In the genomic region with DNA sequence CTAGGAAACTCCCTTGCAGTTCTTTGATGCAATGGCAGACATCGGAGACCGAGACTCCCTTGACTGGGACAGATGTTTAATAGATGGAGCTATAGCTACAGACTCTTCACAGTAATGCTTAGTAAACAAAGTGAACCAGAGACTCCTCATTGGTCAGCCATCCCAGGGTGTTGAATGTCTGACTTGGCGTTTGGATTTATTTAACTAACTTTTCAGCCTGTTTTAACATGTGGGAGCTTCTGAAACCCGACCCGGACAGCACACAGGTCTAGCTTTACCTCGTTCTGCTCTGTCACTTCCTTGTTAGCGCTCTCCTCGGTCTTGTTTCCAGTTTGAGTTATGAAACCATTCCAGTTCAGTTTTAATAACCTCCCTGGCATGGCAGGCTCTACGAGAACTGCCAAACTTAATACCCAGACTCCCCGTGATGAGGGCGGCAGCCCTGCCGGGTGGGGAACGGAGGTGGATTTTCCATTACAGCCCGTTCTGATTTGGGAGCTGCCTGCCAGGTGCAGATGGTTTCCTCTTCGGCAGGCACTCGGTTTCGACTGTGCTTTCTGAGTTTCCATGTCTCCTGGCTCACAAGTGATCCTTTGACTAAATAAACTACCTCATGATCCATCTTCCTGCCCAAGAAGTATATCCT, we compare ENCODE assay signal across 14 mouse cellular contexts.
A peak's percentile ranks its signal among the peaks of the same experiment; 100 is the strongest.
DNase-seq lines count a peak whose midpoint lies in the region; ATAC-seq and TF ChIP-seq lines count a peak whose summit lies in the region.
"Had no signal": no experiment of that assay in that cellular context is flagged by ENCODE, and none has a peak within 500 bp of the region (broad histone marks: within the 10 kb centered on the region; RNA-seq: fewer than 3 reads in every experiment).

No protein-coding gene starts in this region.

- H3K27ac ChIP-seq in neural tube, embryonic 11.5 days (ENCODE audit: low read depth, low read length) = no peak overlapping the region
- H3K27ac ChIP-seq in neural tube, embryonic 15.5 days (replicated peaks) = no peak overlapping the region
- H3K27ac ChIP-seq in intestine, postnatal 0 days (ENCODE audit: low read depth, low read length) = no peak overlapping the region
- H3K27ac ChIP-seq in stomach, embryonic 14.5 days (ENCODE audit: low read length) = no peak overlapping the region
- H3K27ac ChIP-seq: forebrain, embryonic 10.5 days; hindbrain, embryonic 15.5 days; liver, embryonic 14.5 days; midbrain, embryonic 12.5 days; neural tube, embryonic 13.5 days had no signal

- H3K36me3 ChIP-seq in neural tube, embryonic 11.5 days (ENCODE audit: control insufficient read depth, insufficient read depth, low read length) = no peaks in the 10 kb centered on the region
- H3K36me3 ChIP-seq in neural tube, embryonic 15.5 days = no peaks in the 10 kb centered on the region
- H3K36me3 ChIP-seq in intestine, postnatal 0 days (ENCODE audit: control insufficient read depth, insufficient read depth) = no peaks in the 10 kb centered on the region
- H3K36me3 ChIP-seq in stomach, embryonic 14.5 days (ENCODE audit: control insufficient read depth, insufficient read depth, low read length) = no peaks in the 10 kb centered on the region
- H3K36me3 ChIP-seq: forebrain, embryonic 10.5 days; hindbrain, embryonic 15.5 days; midbrain, embryonic 12.5 days; neural tube, embryonic 13.5 days had no signal

- H3K4me2 ChIP-seq in neural tube, embryonic 11.5 days (ENCODE audit: low read depth) = no peak overlapping the region
- no peak overlapping the region for H3K4me2 ChIP-seq in neural tube, embryonic 15.5 days
- peak overlapping the region; percentile 35 for H3K4me2 ChIP-seq in intestine, postnatal 0 days (replicated peaks; ENCODE audit: low read depth)
- peak overlapping the region; percentile 34 for H3K4me2 ChIP-seq in stomach, embryonic 14.5 days (replicated peaks; ENCODE audit: low read depth, low read length)
- H3K4me2 ChIP-seq: hindbrain, embryonic 15.5 days; midbrain, embryonic 12.5 days; neural tube, embryonic 13.5 days had no signal

- WGBS in neural tube, embryonic 11.5 days = 62% methylated on average over 17 of the region's 17 CpGs
- 80% methylated on average over 17 of the region's 17 CpGs for WGBS in neural tube, embryonic 15.5 days
- 54% methylated on average over 17 of the region's 17 CpGs for WGBS in intestine, postnatal 0 days
- WGBS in stomach, embryonic 14.5 days = 34% methylated on average over 17 of the region's 17 CpGs

- H3K9me3 ChIP-seq in neural tube, embryonic 11.5 days (ENCODE audit: control insufficient read depth, low read length) = no peaks in the 10 kb centered on the region
- H3K9me3 ChIP-seq in neural tube, embryonic 15.5 days (replicated peaks) = no peaks in the 10 kb centered on the region
- no peaks in the 10 kb centered on the region for H3K9me3 ChIP-seq in intestine, postnatal 0 days (ENCODE audit: control insufficient read depth)
- no peaks in the 10 kb centered on the region for H3K9me3 ChIP-seq in stomach, embryonic 14.5 days (ENCODE audit: control insufficient read depth, low read depth, low read length)
- H3K9me3 ChIP-seq: forebrain, embryonic 10.5 days; hindbrain, embryonic 15.5 days; midbrain, embryonic 12.5 days; neural tube, embryonic 13.5 days had no signal

- H3K27me3 ChIP-seq in neural tube, embryonic 11.5 days (ENCODE audit: control insufficient read depth, insufficient read depth, low read length) = no peaks in the 10 kb centered on the region
- no peaks in the 10 kb centered on the region for H3K27me3 ChIP-seq in neural tube, embryonic 15.5 days (replicated peaks)
- no peaks in the 10 kb centered on the region for H3K27me3 ChIP-seq in intestine, postnatal 0 days (replicated peaks; ENCODE audit: control insufficient read depth, insufficient read depth, low read length)
- H3K27me3 ChIP-seq in stomach, embryonic 14.5 days (ENCODE audit: control insufficient read depth, insufficient read depth, low read length) = no peaks in the 10 kb centered on the region
- H3K27me3 ChIP-seq: hindbrain, embryonic 15.5 days; midbrain, embryonic 12.5 days; neural tube, embryonic 13.5 days had no signal

- no peak for TF ChIP-seq CTCF in intestine, postnatal 0 days (IDR thresholded peaks at IDR 0.05; ENCODE audit: low read depth)

- H3K4me3 ChIP-seq in neural tube, embryonic 11.5 days (ENCODE audit: low read depth, low read length) = no peak overlapping the region
- H3K4me3 ChIP-seq in neural tube, embryonic 15.5 days (replicated peaks) = no peak overlapping the region
- H3K4me3 ChIP-seq in intestine, postnatal 0 days (ENCODE audit: low read depth, low read length) = no peak overlapping the region
- H3K4me3 ChIP-seq in stomach, embryonic 14.5 days (ENCODE audit: low read depth, low read length) = no peak overlapping the region; the same call in 1 of the 2 replicates
- H3K4me3 ChIP-seq: forebrain, embryonic 10.5 days; hindbrain, embryonic 15.5 days; midbrain, embryonic 12.5 days; neural tube, embryonic 13.5 days had no signal

- DNase-seq in embryo, embryonic 11 days = peak; percentile 17
- DNase-seq in embryo, embryonic 10 days (ENCODE audit: low spot score) = no peak
- peak; percentile 11 for DNase-seq in neural tube, embryonic 11.5 days (ENCODE audit: low spot score)
- DNase-seq in adipocyte (ENCODE audit: low spot score) = no peak
- DNase-seq in ovary, postnatal 10 days (ENCODE audit: low spot score) = no peak
- DNase-seq: right cerebral cortex, postnatal 14 days had no signal

- no peak for ATAC-seq in neural tube, embryonic 11.5 days (ENCODE audit: insufficient read depth, low FRiP score, low TSS enrichment)
- ATAC-seq in neural tube, embryonic 15.5 days (ENCODE audit: low FRiP score) = no peak
- no peak for ATAC-seq in intestine, postnatal 0 days
- ATAC-seq in stomach, embryonic 14.5 days (ENCODE audit: insufficient number of reproducible peaks, insufficient read depth, low FRiP score, low read depth) = no peak

- no peaks in the 10 kb centered on the region for H3K4me1 ChIP-seq in neural tube, embryonic 11.5 days (ENCODE audit: control insufficient read depth, insufficient read depth, low read length)
- no peaks in the 10 kb centered on the region for H3K4me1 ChIP-seq in neural tube, embryonic 15.5 days
- H3K4me1 ChIP-seq in intestine, postnatal 0 days (replicated peaks; ENCODE audit: control insufficient read depth, insufficient read depth, low read length) = no peaks in the 10 kb centered on the region
- peaks cover 5% of the 10 kb centered on the region; the same call in 1 of the 2 replicates for H3K4me1 ChIP-seq in stomach, embryonic 14.5 days (ENCODE audit: control insufficient read depth, insufficient read depth, low read length)
- H3K4me1 ChIP-seq: forebrain, embryonic 10.5 days; hindbrain, embryonic 15.5 days; midbrain, embryonic 12.5 days; neural tube, embryonic 13.5 days had no signal

- H3K9ac ChIP-seq in neural tube, embryonic 11.5 days (ENCODE audit: low read length) = no peak overlapping the region
- no peak overlapping the region for H3K9ac ChIP-seq in neural tube, embryonic 15.5 days (replicated peaks)
- H3K9ac ChIP-seq in intestine, postnatal 0 days (ENCODE audit: low read depth, low read length) = no peak overlapping the region
- H3K9ac ChIP-seq in stomach, embryonic 14.5 days (replicated peaks; ENCODE audit: low read depth, low read length) = no peak overlapping the region
- H3K9ac ChIP-seq: hindbrain, embryonic 15.5 days; liver, embryonic 14.5 days; midbrain, embryonic 12.5 days; neural tube, embryonic 13.5 days had no signal

Comparison
In these comparisons a context has a peak if more than half of its experiments do, and no peak if none do; other contexts are left out.
1. DNase-seq: peak in embryo, embryonic 11 days (single experiment) and neural tube, embryonic 11.5 days (single experiment); none in embryo, embryonic 10 days (single experiment), adipocyte (single experiment) and ovary, postnatal 10 days (single experiment).
2. H3K4me2 ChIP-seq: peak in intestine, postnatal 0 days (single experiment) and stomach, embryonic 14.5 days (single experiment); none in neural tube, embryonic 11.5 days (single experiment) and neural tube, embryonic 15.5 days (single experiment).